Mouse (Mus musculus): ENCODE results near the gene Rnd3.

- TF ChIP-seq TAL1 (IDR thresholded peaks at IDR 0.05; ENCODE audit: low read length) (no peak), GATA1 (IDR thresholded peaks at IDR 0.05; ENCODE audit: low read length) (no peak)
Measured at GRCm38 (mm10) chr2:51177615-51178014, 28.7 kb upstream of the Rnd3 start.

All from erythroblast, embryonic 14.5 days (primary cell).